Mouse (Mus musculus): Measurements from ENCODE around the gene Edem1.

DNA sequence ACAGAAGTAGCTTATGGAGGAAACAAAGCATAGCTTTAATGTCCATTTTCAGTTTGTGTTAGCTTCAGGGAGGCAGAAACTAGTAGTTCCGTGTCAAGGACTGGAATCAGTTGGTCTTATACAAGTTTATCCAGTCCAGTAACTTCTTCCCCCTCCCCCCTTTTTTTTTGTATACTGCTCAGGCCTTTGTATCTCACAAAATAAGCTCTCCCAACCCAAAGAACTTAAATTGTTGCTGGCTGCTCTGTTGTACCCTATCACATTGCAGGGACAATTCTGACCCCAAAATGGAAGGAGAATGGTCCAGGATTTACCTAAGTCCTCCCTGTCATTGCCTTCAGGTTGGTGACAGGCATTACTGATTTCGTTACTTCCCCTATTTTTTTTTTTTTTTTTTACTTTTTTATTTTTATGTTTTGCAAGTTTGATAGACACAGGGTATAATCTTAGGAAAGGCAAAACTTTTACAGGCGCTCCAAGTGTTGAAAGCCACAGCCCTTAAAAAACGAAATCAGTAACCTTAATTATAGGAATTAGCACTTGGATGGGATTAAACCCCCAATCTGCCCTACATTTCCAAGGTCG lies 1.0 kb upstream of the Edem1 start:
- no peak for TF ChIP-seq POLR2A (IDR thresholded peaks at IDR 0.05; ENCODE audit: insufficient read length, low read depth)
- no peak for TF ChIP-seq TCF12 (IDR thresholded peaks at IDR 0.05; ENCODE audit: insufficient read depth, poor library complexity, severe bottlenecking)
- TF ChIP-seq E2F4 (IDR thresholded peaks at IDR 0.05; ENCODE audit: insufficient read depth), result no peak
- TF ChIP-seq SRF (IDR thresholded peaks at IDR 0.05; ENCODE audit: control insufficient read depth, insufficient read length, low read depth), result no peak
- TF ChIP-seq POLR2AphosphoS2 (IDR thresholded peaks at IDR 0.05; ENCODE audit: insufficient read length, low read depth), result no peak
- no peak for TF ChIP-seq USF1 (IDR thresholded peaks at IDR 0.05; ENCODE audit: low read depth)
- no peak for TF ChIP-seq MYOG (IDR thresholded peaks at IDR 0.05; ENCODE audit: control insufficient read depth in 1 of 3, insufficient read depth in 1 of 3, insufficient read length in 2 of 3, low read depth in 2 of 3)
- no peak for TF ChIP-seq CEBPB (IDR thresholded peaks at IDR 0.05; ENCODE audit: insufficient read depth, poor library complexity, severe bottlenecking)
- no peak for TF ChIP-seq MAX (IDR thresholded peaks at IDR 0.05; ENCODE audit: low read depth)
- TF ChIP-seq MYOD1 (IDR thresholded peaks at IDR 0.05; ENCODE audit: control insufficient read depth in 1 of 3, insufficient read length in 2 of 3, low read depth in 2 of 3), result no peak
- no peak for TF ChIP-seq TCF3 (IDR thresholded peaks at IDR 0.05; ENCODE audit: insufficient read length, low read depth)
